Mouse (Mus musculus): ENCODE results near the gene Sec13. TPM values are rescaled to one million over a fixed set of nuclear protein-coding genes. Genes with fewer than 3 reads are reported as not detected.
"Not testable (repeated sequence)": the region's sequence is repeated elsewhere in the genome, so short reads cannot be mapped to it uniquely, and the experiment has no call there.

Sec13 gene
- 100 to 1,000 TPM; 143 to 177 TPM for polyA plus RNA-seq (2017; shearing (Covaris generic))

- peak; percentile 96 for ATAC-seq
Measured at GRCm38 (mm10) chr6:113740236-113741217, at the start of gene Sec13. TSS of gene Sec13 (minus strand) at chr6:113740743.

DNA sequence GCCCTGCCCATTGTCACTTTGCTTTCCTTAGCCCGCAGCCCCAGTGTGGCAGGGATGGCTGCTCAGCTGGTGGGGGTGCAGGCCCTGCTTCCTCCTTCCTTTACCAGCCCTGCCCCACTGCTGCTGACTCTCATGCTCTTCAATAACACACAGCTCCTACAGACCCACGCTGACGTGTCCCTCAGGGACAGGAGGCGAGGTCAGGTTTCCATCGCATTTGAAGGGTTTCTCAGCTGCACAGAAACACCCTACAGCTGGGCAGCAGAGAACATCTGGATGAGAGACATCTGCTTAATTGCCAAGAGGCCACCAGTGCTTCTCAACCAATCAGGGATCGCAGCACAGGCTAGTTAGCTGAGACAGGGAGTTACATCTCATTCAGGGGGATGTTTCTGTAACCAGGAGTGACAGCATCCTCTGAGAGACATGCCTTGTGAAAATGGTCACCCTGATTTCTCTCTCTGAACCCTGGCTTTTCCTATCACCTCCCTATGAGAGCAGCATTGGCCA, 47.0 kb upstream of the Sec13 start:
- ATAC-seq = no peak

DNA sequence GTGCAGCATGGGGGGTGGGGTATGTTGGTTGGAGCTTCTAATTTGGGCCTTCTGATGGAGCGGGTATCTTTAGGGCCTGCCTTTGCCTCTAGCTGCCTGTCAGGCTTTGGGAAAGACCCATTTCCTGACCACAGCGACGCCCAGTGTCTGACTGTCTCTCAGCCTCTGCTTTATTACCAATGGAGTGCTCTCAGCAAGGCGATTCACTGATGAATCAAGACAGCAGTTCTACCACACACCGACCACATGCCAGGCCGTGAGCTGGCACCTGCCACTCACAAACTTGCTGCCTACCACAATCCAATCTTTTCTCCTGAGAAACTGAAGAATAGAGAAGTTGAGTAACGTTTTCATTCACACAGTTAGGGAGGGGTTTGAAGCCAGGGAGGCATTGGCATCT, 45.1 kb upstream of the Sec13 start:
- no peak for ATAC-seq

DNA sequence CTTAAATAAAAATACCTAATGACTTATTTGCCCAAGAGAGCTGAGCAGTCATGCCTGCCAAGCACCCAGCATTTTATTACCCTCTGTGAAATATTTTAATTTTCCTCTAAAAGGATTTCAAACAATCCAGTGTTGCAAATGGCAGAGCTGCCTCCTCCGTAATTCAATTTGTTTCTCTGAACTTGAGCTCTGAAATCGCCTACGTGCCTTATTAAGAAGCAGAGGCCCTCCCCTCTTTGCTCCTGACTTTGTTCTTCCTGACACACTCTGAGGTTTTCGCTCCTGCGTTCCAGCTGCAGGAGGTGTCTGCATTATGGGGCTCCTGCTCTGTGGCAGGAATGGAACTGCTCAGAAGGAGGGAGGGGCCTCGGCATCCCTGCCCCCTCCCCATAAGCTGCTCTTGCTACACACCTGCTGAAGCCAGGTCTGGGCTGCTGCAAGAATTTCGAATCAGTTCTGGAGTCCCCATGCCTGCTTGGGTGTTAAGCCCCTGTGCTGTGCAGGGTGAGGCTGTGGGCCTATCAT, 37.7 kb upstream of the Sec13 start:
- ATAC-seq = no peak

DNA sequence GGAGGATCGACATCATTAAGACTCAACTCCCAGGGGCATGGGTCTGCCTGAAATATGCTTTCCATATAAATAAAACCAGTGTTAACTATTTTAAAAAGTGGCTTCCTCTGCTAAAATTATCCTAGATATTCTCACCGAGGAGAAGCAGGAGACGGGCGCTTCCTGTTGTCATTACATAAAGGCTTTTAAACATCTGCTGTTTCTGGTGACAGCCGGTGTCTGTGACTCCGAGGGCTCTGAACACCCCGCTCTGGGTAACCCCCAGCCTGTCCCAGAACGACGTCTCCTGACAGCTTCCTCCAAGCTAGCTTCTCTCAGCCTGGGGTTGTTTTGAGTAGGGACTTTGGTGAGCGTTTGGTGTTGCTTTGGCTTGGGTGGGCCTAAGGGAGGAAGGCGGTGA, 28.3 kb upstream of the Sec13 start:
- no peak for ATAC-seq

DNA sequence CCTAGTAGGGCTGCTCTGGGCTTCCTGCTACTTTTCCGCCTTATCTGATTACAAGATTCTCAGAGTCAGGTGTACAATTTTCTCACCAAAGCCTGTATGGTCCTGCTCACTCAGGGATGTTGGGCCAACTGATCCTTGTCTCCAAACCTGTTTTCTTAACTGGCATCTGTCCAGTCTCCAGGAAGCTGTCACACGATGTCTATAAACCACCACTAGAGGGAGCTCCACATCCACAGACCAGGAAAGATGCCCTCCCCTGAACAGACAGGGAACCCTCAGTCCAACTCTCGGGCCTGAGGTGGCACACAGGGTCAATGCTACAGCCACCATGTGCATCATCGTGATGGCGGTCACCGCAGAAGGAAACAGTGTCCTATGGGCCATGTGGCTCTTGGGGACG, 21.1 kb upstream of the Sec13 start:
- no peak for ATAC-seq

DNA sequence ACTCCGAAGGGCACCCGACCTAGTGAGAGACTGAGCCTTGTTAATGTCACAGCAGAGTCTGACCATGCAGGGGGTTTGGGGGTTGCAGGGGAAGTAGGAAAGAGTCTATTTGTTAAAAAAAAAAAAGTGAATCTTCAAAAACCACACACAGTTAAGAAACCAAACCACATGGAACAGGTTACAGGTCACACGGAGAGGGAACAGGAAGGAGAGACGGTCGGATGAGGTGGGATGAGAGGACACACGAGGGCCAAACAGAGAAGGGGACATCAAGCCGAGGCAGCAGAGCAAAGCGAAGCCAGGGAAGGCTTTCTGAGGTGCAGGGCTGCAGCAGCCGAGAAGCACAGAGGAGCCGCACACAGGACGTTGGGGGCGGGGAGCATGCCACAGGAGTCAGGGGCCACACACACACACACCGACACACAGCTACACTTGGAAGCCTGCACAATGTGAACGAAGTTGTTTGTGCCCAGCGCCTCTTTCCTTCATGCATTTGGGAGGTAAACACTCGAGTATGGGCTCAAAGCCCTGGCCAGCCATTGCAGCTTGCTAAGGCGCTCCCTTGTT, 8.7 kb upstream of the Sec13 start:
- ATAC-seq = peak; percentile 49

GRCm38 (mm10) chr6:113748351-113748750, 7.8 kb upstream of the Sec13 start:
- ATAC-seq = no peak

GRCm38 (mm10) chr6:113747284-113747683, 6.7 kb upstream of the Sec13 start:
- no peak for ATAC-seq

DNA sequence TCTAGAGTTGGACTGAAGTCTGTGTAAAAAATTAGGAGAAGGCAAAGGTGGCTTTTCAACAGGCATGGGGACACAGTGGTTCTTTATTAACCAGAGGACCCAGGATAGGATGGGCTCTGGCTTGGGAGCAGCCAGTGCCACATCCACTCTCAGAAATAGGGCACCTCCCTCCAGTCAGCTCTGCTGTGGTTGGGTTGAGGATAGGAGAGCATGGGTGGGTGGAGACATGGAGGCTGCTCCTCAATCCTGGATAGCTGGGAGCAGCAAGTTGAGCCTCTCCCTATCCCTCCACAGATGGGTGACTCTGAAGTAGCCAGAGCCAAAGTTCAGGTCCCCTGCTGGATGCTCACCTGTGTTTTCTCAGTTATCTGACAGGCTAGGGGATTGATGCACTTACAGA, 4.6 kb upstream of the Sec13 start:
- no peak for ATAC-seq

GRCm38 (mm10) chr6:113743111-113743510, 2.6 kb upstream of the Sec13 start:
- no peak for ATAC-seq

DNA sequence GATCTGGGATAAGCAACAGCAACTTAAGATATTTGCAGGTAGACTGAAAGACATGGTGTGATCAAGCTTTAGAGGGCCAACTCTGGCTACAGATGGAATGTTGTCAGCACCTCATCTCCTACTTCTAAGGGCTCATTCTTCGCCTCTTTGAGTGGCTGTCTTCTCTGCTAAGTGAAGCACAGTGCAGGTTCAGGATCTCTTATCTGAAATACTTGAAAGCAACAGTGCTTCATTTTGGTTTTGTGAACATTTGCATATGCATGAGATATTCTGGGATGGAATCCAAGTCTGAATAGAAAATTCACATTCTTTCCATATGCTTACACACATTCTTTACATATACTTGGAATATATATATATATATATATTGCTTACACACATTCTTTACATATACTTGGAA, 1.8 kb upstream of the Sec13 start:
- ATAC-seq = no peak

GRCm38 (mm10) chr6:113741425-113741824, 882 bp upstream of the Sec13 start:
- ATAC-seq = no peak

GRCm38 (mm10) chr6:113737318-113738046, 3.1 kb downstream of the Sec13 start:
- ATAC-seq = no peak

GRCm38 (mm10) chr6:113731296-113731695, 9.2 kb downstream of the Sec13 start:
- ATAC-seq = no peak

- no peak for ATAC-seq
Measured at GRCm38 (mm10) chr6:113728181-113728580, 12.4 kb downstream of the Sec13 start.

GRCm38 (mm10) chr6:113721061-113721460, 19.5 kb downstream of the Sec13 start:
- ATAC-seq = no peak

GRCm38 (mm10) chr6:113719878-113720277, 20.7 kb downstream of the Sec13 start, which contains the start of gene Ghrl:
TSS of gene Ghrl (minus strand) at chr6:113719880.
- no peak for ATAC-seq

GRCm38 (mm10) chr6:113717541-113717940, 23.0 kb downstream of the Sec13 start:
- ATAC-seq = no peak

DNA sequence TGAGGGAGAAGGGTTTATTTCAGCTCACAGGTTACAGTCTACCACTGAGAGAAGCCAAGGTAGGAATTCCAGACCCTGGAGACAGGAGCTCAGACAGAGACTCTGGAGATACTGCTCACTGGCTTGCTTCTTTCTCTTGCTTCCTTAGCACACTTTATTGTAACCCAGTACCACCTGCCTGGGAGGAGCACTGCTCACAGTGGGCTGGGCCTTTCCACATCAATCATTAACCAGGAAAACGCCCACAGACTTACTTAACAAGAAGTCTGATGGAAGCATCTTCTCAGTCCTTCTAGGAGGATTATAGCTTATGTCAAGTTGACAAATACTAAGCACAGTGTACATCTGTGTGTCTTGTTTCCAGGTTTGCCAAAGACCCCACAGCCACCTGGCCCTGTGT, 25.7 kb downstream of the Sec13 start:
- no peak for ATAC-seq

DNA sequence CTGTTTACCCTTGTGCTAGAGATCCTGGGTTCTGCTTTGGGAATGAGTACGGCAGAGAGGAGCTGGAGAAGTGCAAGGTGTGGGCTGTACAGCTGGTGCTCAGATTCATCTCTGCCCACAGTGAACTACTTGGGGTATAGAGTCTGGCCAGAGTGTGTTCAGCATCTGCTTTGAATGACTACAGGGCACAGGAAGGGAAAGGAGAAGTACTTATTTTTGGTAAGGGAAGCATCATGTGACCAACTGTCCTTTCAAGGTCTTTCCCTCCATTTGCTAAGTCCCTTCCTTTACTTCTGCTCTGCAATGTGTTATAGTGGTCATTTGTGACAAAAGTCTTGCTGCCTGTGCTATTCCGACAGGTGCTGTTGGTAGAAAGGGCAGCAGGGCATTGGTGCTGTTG, 26.3 kb downstream of the Sec13 start:
- no peak for ATAC-seq

- ATAC-seq = not testable (repeated sequence)
Measured at GRCm38 (mm10) chr6:113713389-113713788, 27.2 kb downstream of the Sec13 start.

GRCm38 (mm10) chr6:113712718-113713117, 27.8 kb downstream of the Sec13 start:
- no peak for ATAC-seq

Data from CD4-positive, CD25-positive, alpha-beta regulatory T cell, adult 4 months (primary cell).